Mouse (Mus musculus) neural tube, embryonic 11.5 days (tissue): ENCODE measurements around the gene Cep164. TPM values are rescaled to one million over a fixed set of nuclear protein-coding genes. Genes with fewer than 3 reads are reported as not detected.
"Not testable (repeated sequence)": the region's sequence is repeated elsewhere in the genome, so short reads cannot be mapped to it uniquely, and the experiment has no call there.

Experiments
- ATAC-seq: fragments of 200-750 bp; cut with Nextera tagmentation; 2 replicates; pipeline ENCODE4 v1.8.0; 2017; ENCODE audit warnings: moderate number of reproducible peaks, mild to moderate bottlenecking, moderate TSS enrichment, moderate library complexity; ENCODE audit not compliant: insufficient read depth, low FRiP score, low TSS enrichment
- DNase-seq: peaks from one replicate; pipeline ENCODE4 v3.0.0-alpha.2; 2015; ENCODE audit warnings: low spot score
- H3K27ac ChIP-seq: fragments of 300-500 bp; sonication (generic); 2 replicates; pipeline ENCODE4 v1.5.1; 2014; ENCODE audit warnings: low read depth, mild to moderate bottlenecking, low read length
- H3K27me3 ChIP-seq: fragments of 300-500 bp; sonication (generic); 2 replicates; pipeline ENCODE4 v1.6.1; 2014; ENCODE audit warnings: mild to moderate bottlenecking, low read length, mixed read lengths; ENCODE audit not compliant: control insufficient read depth, insufficient read depth
- H3K36me3 ChIP-seq: fragments of 300-500 bp; sonication (generic); 2 replicates; pipeline ENCODE4 v1.6.1; 2014; ENCODE audit warnings: mild to moderate bottlenecking, low read length, moderate library complexity, mixed read lengths; ENCODE audit not compliant: control insufficient read depth, insufficient read depth
- H3K4me1 ChIP-seq: fragments of 300-500 bp; sonication (generic); 2 replicates; pipeline ENCODE4 v1.6.1; 2014; ENCODE audit warnings: low read length, mixed read lengths; ENCODE audit not compliant: control insufficient read depth, insufficient read depth
- H3K4me2 ChIP-seq: fragments of 300-500 bp; sonication (generic); 2 replicates; pipeline ENCODE4 v1.6.1; 2014; ENCODE audit warnings: low read depth, mild to moderate bottlenecking, moderate library complexity
- H3K4me3 ChIP-seq: fragments of 300-500 bp; sonication (generic); 2 replicates; pipeline ENCODE4 v1.5.1; 2014; ENCODE audit warnings: low read depth, low read length
- H3K9ac ChIP-seq: fragments of 300-500 bp; sonication (generic); 2 replicates; pipeline ENCODE4 v1.6.1; 2014; ENCODE audit warnings: mild to moderate bottlenecking, low read length
- H3K9me3 ChIP-seq: fragments of 300-500 bp; sonication (generic); 2 replicates; pipeline ENCODE4 v1.6.1; 2016; ENCODE audit warnings: low read length; ENCODE audit not compliant: control insufficient read depth
- WGBS: fragments of 180-500 bp; shearing (Covaris S2); extraction: QIAGEN DNeasy Blood & Tissue Kit; methylation state at CpG from one replicate; pipeline ENCODE4 v1.1.7; 2014; 5-methylcytosine and 5-hydroxymethylcytosine counted together
- polyA plus RNA-seq: library from polyadenylated mRNA; unstranded; fragments of >200 nt; fragmentation: Nextera tagmentation; extraction: Ambion mirVana; gene quantifications from 2 replicates; pipeline ENCODE4 v1.2.1, GENCODE M21; 2014

The Cep164 gene
- polyA plus RNA-seq, 1 experiment from 2014 or later: 14.0 TPM

- H3K4me3 ChIP-seq: no peak overlapping the region
- no peak overlapping the region for H3K4me2 ChIP-seq
- peaks cover 6% of the 10 kb centered on the region; the same call in 1 of the 2 replicates for H3K36me3 ChIP-seq
- no peaks in the 10 kb centered on the region for H3K27me3 ChIP-seq
- no peaks in the 10 kb centered on the region for H3K4me1 ChIP-seq
- no peak overlapping the region for H3K9ac ChIP-seq
- ATAC-seq (no peak), DNase-seq (no peak)
- H3K9me3 ChIP-seq: no peaks in the 10 kb centered on the region
- no peak overlapping the region for H3K27ac ChIP-seq
- WGBS: 75% methylated on average over 4 of the region's 5 CpGs
Observed at GRCm38 (mm10) chr9:45788405-45788804, 40.1 kb downstream of the Cep164 start.

GRCm38 (mm10) chr9:45787547-45787946 lies 40.9 kb downstream of the Cep164 start:
- DNase-seq (no peak), ATAC-seq (no peak)
- H3K4me3 ChIP-seq: no peak overlapping the region
- no peak overlapping the region for H3K4me2 ChIP-seq
- WGBS: 91% methylated on average over 6 of the region's 6 CpGs
- no peaks in the 10 kb centered on the region for H3K9me3 ChIP-seq
- H3K27ac ChIP-seq: no peak overlapping the region
- H3K4me1 ChIP-seq: no peaks in the 10 kb centered on the region
- H3K36me3 ChIP-seq: peaks cover 6% of the 10 kb centered on the region; the same call in 1 of the 2 replicates
- H3K27me3 ChIP-seq: no peaks in the 10 kb centered on the region
- no peak overlapping the region for H3K9ac ChIP-seq

GRCm38 (mm10) chr9:45787071-45787470 lies 41.4 kb downstream of the Cep164 start:
- 90% methylated on average over 8 of the region's 8 CpGs for WGBS
- no peak overlapping the region for H3K9ac ChIP-seq
- H3K27me3 ChIP-seq: no peaks in the 10 kb centered on the region
- no peak overlapping the region for H3K27ac ChIP-seq
- no peak overlapping the region for H3K4me2 ChIP-seq
- DNase-seq (no peak), ATAC-seq (no peak)
- H3K9me3 ChIP-seq: no peaks in the 10 kb centered on the region
- no peak overlapping the region for H3K4me3 ChIP-seq
- no peaks in the 10 kb centered on the region for H3K4me1 ChIP-seq
- H3K36me3 ChIP-seq: peaks cover 6% of the 10 kb centered on the region; the same call in 1 of the 2 replicates

- no peak overlapping the region for H3K27ac ChIP-seq
- no peak overlapping the region for H3K4me2 ChIP-seq
- ATAC-seq (no peak), DNase-seq (no peak)
- no peaks in the 10 kb centered on the region for H3K27me3 ChIP-seq
- no peak overlapping the region for H3K4me3 ChIP-seq
- 0 out of 2 replicates have a peak, but pooled peaks cover 3% of the 10 kb centered on the region for H3K36me3 ChIP-seq
- H3K4me1 ChIP-seq: no peaks in the 10 kb centered on the region
- WGBS: 86% methylated on average over 12 of the region's 12 CpGs
- H3K9ac ChIP-seq: no peak overlapping the region
- H3K9me3 ChIP-seq: no peaks in the 10 kb centered on the region
Observed at GRCm38 (mm10) chr9:45783249-45784069, 45.0 kb downstream of the Cep164 start.

GRCm38 (mm10) chr9:45779201-45779600 lies 49.3 kb downstream of the Cep164 start:
- Histone ChIP-seq H3K4me3 (no peak overlapping the region), H3K4me1 (no peaks in the 10 kb centered on the region), H3K9me3 (no peaks in the 10 kb centered on the region), H3K4me2 (no peak overlapping the region), H3K27me3 (no peaks in the 10 kb centered on the region), H3K27ac (no peak overlapping the region), H3K36me3 (peaks cover 4% of the 10 kb centered on the region), H3K9ac (no peak overlapping the region)
- WGBS: 82% methylated on average over 6 of the region's 6 CpGs
- no peak for ATAC-seq
- DNase-seq: no peak

- H3K4me3 ChIP-seq, H3K9me3 ChIP-seq, H3K27ac ChIP-seq, H3K4me2 ChIP-seq, H3K9ac ChIP-seq, H3K4me1 ChIP-seq, H3K36me3 ChIP-seq, DNase-seq, H3K27me3 ChIP-seq, ATAC-seq: not testable (repeated sequence)
- WGBS: 77% methylated on average over 3 of the region's 3 CpGs
Observed at GRCm38 (mm10) chr9:45776176-45776575, 52.3 kb downstream of the Cep164 start.

- Histone ChIP-seq H3K4me2 (no peak overlapping the region), H3K9ac (no peak overlapping the region), H3K36me3 (peaks cover 7% of the 10 kb centered on the region), H3K27ac (no peak overlapping the region), H3K27me3 (no peaks in the 10 kb centered on the region), H3K9me3 (no peaks in the 10 kb centered on the region), H3K4me3 (no peak overlapping the region), H3K4me1 (no peaks in the 10 kb centered on the region)
- DNase-seq: no peak
- no peak for ATAC-seq
- WGBS: 80% methylated on average over 6 of the region's 6 CpGs
Observed at GRCm38 (mm10) chr9:45774088-45774487, 54.4 kb downstream of the Cep164 start.

GRCm38 (mm10) chr9:45769596-45769995 lies 58.9 kb downstream of the Cep164 start:
- Histone ChIP-seq H3K9ac (no peak overlapping the region), H3K4me3 (no peak overlapping the region), H3K36me3 (peaks cover 5% of the 10 kb centered on the region; the same call in 1 of the 2 replicates), H3K9me3 (no peaks in the 10 kb centered on the region), H3K4me1 (no peaks in the 10 kb centered on the region), H3K27me3 (no peaks in the 10 kb centered on the region), H3K27ac (no peak overlapping the region), H3K4me2 (no peak overlapping the region)
- ATAC-seq (no peak), DNase-seq (no peak)
- WGBS: 89% methylated on average over 5 of the region's 5 CpGs

- Histone ChIP-seq H3K4me3 (no peak overlapping the region), H3K27ac (no peak overlapping the region), H3K9me3 (no peaks in the 10 kb centered on the region), H3K4me2 (no peak overlapping the region), H3K36me3 (peaks cover 3% of the 10 kb centered on the region; the same call in 1 of the 2 replicates), H3K4me1 (no peaks in the 10 kb centered on the region), H3K9ac (no peak overlapping the region), H3K27me3 (no peaks in the 10 kb centered on the region)
- WGBS: 89% methylated on average over 17 of the region's 18 CpGs
- ATAC-seq: no peak
- no peak for DNase-seq
Observed at GRCm38 (mm10) chr9:45768421-45768820, 60.1 kb downstream of the Cep164 start.
